Mouse (Mus musculus) heart, embryonic 15.5 days (tissue): ENCODE data around the gene Cask. TPM values are rescaled to one million over a fixed set of nuclear protein-coding genes. Genes with fewer than 3 reads are reported as not detected.

Experiments used
- ATAC-seq: fragments of 200-750 bp; cut with Nextera tagmentation; replicated peaks from 2 replicates; pipeline ENCODE4 v1.8.0; 2017; ENCODE audit warnings: low read depth, moderate TSS enrichment; ENCODE audit not compliant: insufficient number of reproducible peaks, insufficient read depth, low FRiP score
- H3K27ac ChIP-seq: fragments of 300-500 bp; sonication (generic); 2 replicates; pipeline ENCODE4 v1.5.1; 2015; ENCODE audit warnings: mild to moderate bottlenecking, inconsistent platforms
- H3K27me3 ChIP-seq: fragments of 300-500 bp; sonication (generic); 2 replicates; pipeline ENCODE4 v1.6.1; 2015; ENCODE audit warnings: inconsistent platforms
- H3K36me3 ChIP-seq: fragments of 300-500 bp; sonication (generic); 2 replicates; pipeline ENCODE4 v1.6.1; 2015; ENCODE audit warnings: mild to moderate bottlenecking, inconsistent platforms
- H3K4me1 ChIP-seq: fragments of 300-500 bp; sonication (generic); replicated peaks from 2 replicates; pipeline ENCODE4 v1.6.1; 2015; ENCODE audit warnings: inconsistent platforms
- H3K4me2 ChIP-seq: fragments of 300-500 bp; sonication (generic); 2 replicates; pipeline ENCODE4 v1.6.1; 2015; ENCODE audit warnings: inconsistent platforms, mild to moderate bottlenecking, moderate library complexity
- H3K4me3 ChIP-seq: fragments of 300-500 bp; sonication (generic); 2 replicates; pipeline ENCODE4 v1.5.1; 2015; ENCODE audit warnings: mild to moderate bottlenecking, inconsistent platforms
- H3K9ac ChIP-seq: fragments of 300-500 bp; sonication (generic); 2 replicates; pipeline ENCODE4 v1.6.1; 2015; ENCODE audit warnings: mild to moderate bottlenecking, inconsistent platforms
- H3K9me3 ChIP-seq: fragments of 300-500 bp; sonication (generic); replicated peaks from 2 replicates; pipeline ENCODE4 v1.6.1; 2016; ENCODE audit warnings: inconsistent platforms
- WGBS: fragments of 180-500 bp; shearing (Covaris S2); methylation state at CpG from one replicate; pipeline ENCODE4 v1.1.7; 2015; ENCODE audit warnings: mixed read lengths; 5-methylcytosine and 5-hydroxymethylcytosine counted together
- microRNA-seq: library from miRNA; unstranded; fragments of <30 nt; microRNA quantifications from one replicate; pipeline ENCODE4, GENCODE M21; 2016
- polyA plus RNA-seq: library from polyadenylated mRNA; unstranded; fragments of >200 nt; fragmentation: Nextera tagmentation; extraction: Ambion mirVana; gene quantifications from 2 replicates; pipeline ENCODE4 v1.2.1, GENCODE M21; 2015

Gene Cask
- polyA plus RNA-seq, 1 experiment from 2014 or later, result 6.1 TPM

GRCm38 (mm10) chrX:13482576-13482975, 368.6 kb downstream of the Cask start:
- no peak overlapping the region for H3K4me3 ChIP-seq
- no peaks in the 10 kb centered on the region; the same call in 1 of the 2 replicates for H3K9me3 ChIP-seq
- H3K27ac ChIP-seq, result no peak overlapping the region
- no peak overlapping the region for H3K9ac ChIP-seq
- peaks cover 34% of the 10 kb centered on the region for H3K27me3 ChIP-seq
- no peak for ATAC-seq
- 71% methylated on average over 1 of the region's 1 CpGs for WGBS
- H3K36me3 ChIP-seq, result no peaks in the 10 kb centered on the region
- H3K4me1 ChIP-seq, result no peaks in the 10 kb centered on the region
- H3K4me2 ChIP-seq, result no peak overlapping the region

- Histone ChIP-seq H3K4me3 (no peak overlapping the region), H3K27me3 (peaks cover 21% of the 10 kb centered on the region), H3K9me3 (no peaks in the 10 kb centered on the region), H3K27ac (no peak overlapping the region), H3K4me1 (no peaks in the 10 kb centered on the region), H3K9ac (no peak overlapping the region), H3K36me3 (no peaks in the 10 kb centered on the region), H3K4me2 (no peak overlapping the region)
- no peak for ATAC-seq
Observed at GRCm38 (mm10) chrX:13479570-13479969, 371.6 kb downstream of the Cask start.

- H3K4me1 ChIP-seq, result no peaks in the 10 kb centered on the region
- H3K4me2 ChIP-seq, result no peak overlapping the region
- H3K27me3 ChIP-seq, result peaks cover 21% of the 10 kb centered on the region
- H3K4me3 ChIP-seq, result no peak overlapping the region
- no peaks in the 10 kb centered on the region for H3K36me3 ChIP-seq
- H3K9ac ChIP-seq, result no peak overlapping the region
- no peak for ATAC-seq
- H3K9me3 ChIP-seq, result no peaks in the 10 kb centered on the region
- 69% methylated on average over 5 of the region's 5 CpGs for WGBS
- no peak overlapping the region for H3K27ac ChIP-seq
Observed at GRCm38 (mm10) chrX:13478298-13478697, 372.9 kb downstream of the Cask start.

- H3K36me3 ChIP-seq, result no peaks in the 10 kb centered on the region
- no peak overlapping the region for H3K4me3 ChIP-seq
- WGBS, result 63% methylated on average over 2 of the region's 2 CpGs
- no peak for ATAC-seq
- H3K9me3 ChIP-seq, result no peaks in the 10 kb centered on the region
- no peak overlapping the region for H3K4me2 ChIP-seq
- no peak overlapping the region for H3K9ac ChIP-seq
- H3K27ac ChIP-seq, result no peak overlapping the region
- H3K4me1 ChIP-seq, result no peaks in the 10 kb centered on the region
- peaks cover 21% of the 10 kb centered on the region for H3K27me3 ChIP-seq
Observed at GRCm38 (mm10) chrX:13477596-13477995, 373.6 kb downstream of the Cask start.

- Histone ChIP-seq H3K27me3 (peaks cover 14% of the 10 kb centered on the region; the same call in 1 of the 2 replicates), H3K4me3 (no peak overlapping the region), H3K9me3 (no peaks in the 10 kb centered on the region), H3K4me2 (no peak overlapping the region), H3K9ac (no peak overlapping the region), H3K36me3 (no peaks in the 10 kb centered on the region), H3K27ac (no peak overlapping the region), H3K4me1 (no peaks in the 10 kb centered on the region)
- ATAC-seq, result no peak
- 61% methylated on average over 1 of the region's 1 CpGs for WGBS
Observed at GRCm38 (mm10) chrX:13475382-13475781, 375.8 kb downstream of the Cask start.

- no peak overlapping the region for H3K4me2 ChIP-seq
- no peak overlapping the region for H3K4me3 ChIP-seq
- H3K36me3 ChIP-seq, result no peaks in the 10 kb centered on the region
- peaks cover 6% of the 10 kb centered on the region for H3K27me3 ChIP-seq
- no peak overlapping the region for H3K27ac ChIP-seq
- no peak for ATAC-seq
- 77% methylated on average over 4 of the region's 4 CpGs for WGBS
- H3K4me1 ChIP-seq, result no peaks in the 10 kb centered on the region
- H3K9ac ChIP-seq, result no peak overlapping the region
- H3K9me3 ChIP-seq, result no peaks in the 10 kb centered on the region
Observed at GRCm38 (mm10) chrX:13472751-13473225, 378.4 kb downstream of the Cask start.

GRCm38 (mm10) chrX:13471925-13472324, 379.2 kb downstream of the Cask start:
- H3K9ac ChIP-seq, result no peak overlapping the region
- no peaks in the 10 kb centered on the region for H3K9me3 ChIP-seq
- peaks cover 6% of the 10 kb centered on the region for H3K27me3 ChIP-seq
- ATAC-seq, result no peak
- 79% methylated on average over 3 of the region's 3 CpGs for WGBS
- no peaks in the 10 kb centered on the region for H3K4me1 ChIP-seq
- no peak overlapping the region for H3K27ac ChIP-seq
- no peak overlapping the region for H3K4me2 ChIP-seq
- H3K4me3 ChIP-seq, result no peak overlapping the region
- no peaks in the 10 kb centered on the region for H3K36me3 ChIP-seq

GRCm38 (mm10) chrX:13469160-13470116, 381.7 kb downstream of the Cask start:
- 39% methylated on average over 9 of the region's 9 CpGs for WGBS
- no peaks in the 10 kb centered on the region for H3K9me3 ChIP-seq
- H3K4me1 ChIP-seq, result no peaks in the 10 kb centered on the region
- H3K27me3 ChIP-seq, result peaks cover 6% of the 10 kb centered on the region
- ATAC-seq, result peak; percentile 77
- H3K36me3 ChIP-seq, result no peaks in the 10 kb centered on the region
- H3K4me2 ChIP-seq, result peak overlapping the region; percentile 43
- peak overlapping the region; percentile 27; the same call in 1 of the 2 replicates for H3K4me3 ChIP-seq
- peak overlapping the region; percentile 80 for H3K27ac ChIP-seq
- no peak overlapping the region for H3K9ac ChIP-seq

- WGBS, result 77% methylated on average over 6 of the region's 6 CpGs
- Histone ChIP-seq H3K36me3 (no peaks in the 10 kb centered on the region), H3K4me3 (no peak overlapping the region), H3K4me1 (no peaks in the 10 kb centered on the region), H3K9ac (no peak overlapping the region), H3K4me2 (no peak overlapping the region), H3K27ac (no peak overlapping the region), H3K9me3 (no peaks in the 10 kb centered on the region), H3K27me3 (peaks cover 6% of the 10 kb centered on the region)
- no peak for ATAC-seq
Observed at GRCm38 (mm10) chrX:13467121-13467571, 384.0 kb downstream of the Cask start.

Small RNA genes within 50 kb of the gene (microRNA-seq; reads per million reads assigned to microRNA genes)
- gene Gm25246, result not detected

Other genes starting within 250 kb of the Cask start
- 0.97 and 1.5 TPM in 2 replicates for gene Gpr34, start 219.3 kb downstream of the Cask start, polyA plus RNA-seq
- 0.09 and 0.10 TPM in 2 replicates for gene Gpr82, start 190.0 kb downstream of the Cask start, polyA plus RNA-seq